Mouse (Mus musculus) CD4-positive, CD25-positive, alpha-beta regulatory T cell, adult 4 months (primary cell): ENCODE data around the gene Prmt1. TPM values are rescaled to one million over a fixed set of nuclear protein-coding genes. Genes with fewer than 3 reads are reported as not detected.

Experiments used
- ATAC-seq: one replicate; pipeline ENCODE4 v1.8.0; 2017
- polyA plus RNA-seq, 2 experiments: library from polyadenylated mRNA; unstranded; fragments of 100-300 nt; shearing (Covaris generic); gene quantifications; one replicate each; pipeline ENCODE4 v1.2.1; 2017

Gene Prmt1
- polyA plus RNA-seq, 2 experiments from 2014 or later: 39.7 to 114 TPM

GRCm38 (mm10) chr7:45012011-45012410 lies 25.6 kb upstream of the Prmt1 start:
- no peak for ATAC-seq

GRCm38 (mm10) chr7:45008411-45008810 lies 22.0 kb upstream of the Prmt1 start:
- no peak for ATAC-seq

GRCm38 (mm10) chr7:45007846-45008245 lies 21.5 kb upstream of the Prmt1 start:
- no peak for ATAC-seq

- ATAC-seq: no peak
Measured at GRCm38 (mm10) chr7:45007141-45007540, 20.8 kb upstream of the Prmt1 start.

- ATAC-seq: no peak
Measured at GRCm38 (mm10) chr7:45006503-45006902, 20.1 kb upstream of the Prmt1 start.

GRCm38 (mm10) chr7:45005321-45005992 lies 19.1 kb upstream of the Prmt1 start:
- no peak for ATAC-seq

GRCm38 (mm10) chr7:45004546-45004945 lies 18.2 kb upstream of the Prmt1 start:
- no peak for ATAC-seq

- no peak for ATAC-seq
Measured at GRCm38 (mm10) chr7:45002440-45002839, 16.1 kb upstream of the Prmt1 start.

GRCm38 (mm10) chr7:45000539-45001114 lies 14.3 kb upstream of the Prmt1 start:
- no peak for ATAC-seq

- no peak for ATAC-seq
Measured at GRCm38 (mm10) chr7:44999753-45000152, 13.4 kb upstream of the Prmt1 start.

- no peak for ATAC-seq
Measured at GRCm38 (mm10) chr7:44998501-44998955, 12.2 kb upstream of the Prmt1 start, which contains the start of gene Bcl2l12. Gene Bcl2l12, minus strand, starts transcription at chr7:44998712.

- no peak for ATAC-seq
Measured at GRCm38 (mm10) chr7:44997940-44998428, 11.6 kb upstream of the Prmt1 start.

GRCm38 (mm10) chr7:44997231-44997939 lies 11.0 kb upstream of the Prmt1 start, which contains the start of gene Irf3:
Gene Irf3, plus strand, starts transcription at chr7:44997648.
- ATAC-seq: peak; percentile 95

- ATAC-seq: no peak
Measured at GRCm38 (mm10) chr7:44996672-44997071, 10.3 kb upstream of the Prmt1 start.

GRCm38 (mm10) chr7:44986879-44987718 lies 731 bp upstream of the Prmt1 start:
- peak; percentile 11 for ATAC-seq

- ATAC-seq: no peak
Measured at GRCm38 (mm10) chr7:44985595-44986191, 675 bp downstream of the Prmt1 start.

GRCm38 (mm10) chr7:44984833-44985164 lies 1.6 kb downstream of the Prmt1 start:
- no peak for ATAC-seq

- ATAC-seq: no peak
Measured at GRCm38 (mm10) chr7:44983944-44984832, 2.2 kb downstream of the Prmt1 start.

- ATAC-seq: no peak
Measured at GRCm38 (mm10) chr7:44983085-44983484, 3.3 kb downstream of the Prmt1 start.

- ATAC-seq: no peak
Measured at GRCm38 (mm10) chr7:44981539-44981938, 4.8 kb downstream of the Prmt1 start.

GRCm38 (mm10) chr7:44978300-44978699 lies 8.1 kb downstream of the Prmt1 start:
- no peak for ATAC-seq
